Mouse (Mus musculus) left cerebral cortex, adult 11 months (tissue): ENCODE results near the gene Spon2.

Experiments used
- DNase-seq: peaks from one replicate; pipeline ENCODE4 v3.0.0; 2022; ENCODE audit warnings: low spot score

The Spon2 gene

DNA sequence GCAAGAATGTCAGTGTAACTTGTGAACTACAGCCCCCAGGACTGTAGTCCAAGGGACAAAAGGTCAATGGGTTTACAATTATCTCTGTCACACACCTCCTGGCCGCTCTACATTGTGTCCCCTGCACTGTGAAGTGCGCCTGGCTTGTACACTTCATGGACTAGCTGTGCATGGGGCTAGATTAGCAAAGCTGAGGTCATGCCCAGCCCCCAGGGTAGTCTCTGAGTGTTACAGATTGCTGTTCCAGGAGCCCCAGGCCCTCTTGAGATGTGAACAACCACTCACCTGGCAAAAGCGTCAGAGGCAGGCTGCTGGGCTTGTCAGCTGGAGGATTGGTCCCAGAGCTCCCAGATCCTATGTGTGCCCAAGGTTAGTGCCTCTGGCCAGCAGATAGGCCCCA lies 592 bp downstream of the Spon2 start:
- DNase-seq = no peak

- no peak for DNase-seq
Measured at GRCm38 (mm10) chr5:33214723-33215122, 3.5 kb downstream of the Spon2 start.

DNA sequence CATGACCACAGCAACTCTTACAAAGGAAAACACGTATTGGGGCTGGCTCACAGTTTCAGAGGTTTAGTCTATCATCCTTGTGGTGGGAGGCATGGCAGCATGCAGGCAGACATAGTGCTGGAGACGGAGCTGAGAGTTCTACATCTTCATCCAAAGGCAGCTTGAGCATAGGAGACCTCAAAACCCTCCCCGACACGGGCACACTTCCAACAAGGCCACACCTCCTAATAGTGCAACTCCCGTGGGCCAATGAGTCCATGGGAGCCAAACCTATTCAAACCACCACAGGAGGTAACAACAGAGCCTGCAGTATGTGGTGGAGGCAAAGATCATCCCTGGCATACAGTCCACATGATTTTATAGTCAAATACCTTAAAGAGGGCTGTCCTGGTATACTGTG lies 7.0 kb downstream of the Spon2 start:
- DNase-seq = no peak

- no peak for DNase-seq
Measured at GRCm38 (mm10) chr5:33210515-33210914, 7.7 kb downstream of the Spon2 start.

DNA sequence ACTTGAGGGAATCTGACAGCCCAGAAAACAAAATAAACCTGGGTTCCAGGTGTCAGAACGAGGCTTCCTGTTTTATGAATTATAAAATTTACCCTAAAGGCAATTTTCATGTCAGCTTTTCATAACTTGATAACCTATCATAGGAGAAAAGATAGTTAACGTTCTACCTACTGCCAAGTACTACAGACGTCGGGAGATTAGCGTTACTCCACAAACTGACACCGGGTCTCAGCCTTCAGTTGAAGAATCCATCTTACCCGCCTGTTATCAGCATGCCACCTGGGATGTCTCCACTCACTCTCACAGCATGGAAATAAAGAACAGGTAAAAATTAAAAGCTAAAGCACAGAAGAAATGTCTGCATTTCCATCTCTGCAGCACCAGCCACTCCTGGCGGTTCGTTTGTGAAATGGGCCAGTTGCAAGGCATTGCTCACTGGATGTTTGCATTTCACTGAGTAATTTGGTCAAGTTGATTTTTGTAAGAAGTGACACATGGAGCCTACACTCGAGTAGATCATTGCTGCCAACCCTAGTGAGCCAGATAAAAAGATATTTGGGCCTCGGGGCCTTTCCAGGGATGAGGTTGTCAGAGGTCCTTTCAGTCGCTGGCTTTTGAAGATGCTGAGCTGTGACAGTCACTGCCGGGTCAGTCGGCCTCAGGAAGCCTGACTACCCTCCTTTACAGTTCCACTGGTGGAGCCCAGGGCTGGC lies 9.6 kb downstream of the Spon2 start:
- no peak for DNase-seq

DNA sequence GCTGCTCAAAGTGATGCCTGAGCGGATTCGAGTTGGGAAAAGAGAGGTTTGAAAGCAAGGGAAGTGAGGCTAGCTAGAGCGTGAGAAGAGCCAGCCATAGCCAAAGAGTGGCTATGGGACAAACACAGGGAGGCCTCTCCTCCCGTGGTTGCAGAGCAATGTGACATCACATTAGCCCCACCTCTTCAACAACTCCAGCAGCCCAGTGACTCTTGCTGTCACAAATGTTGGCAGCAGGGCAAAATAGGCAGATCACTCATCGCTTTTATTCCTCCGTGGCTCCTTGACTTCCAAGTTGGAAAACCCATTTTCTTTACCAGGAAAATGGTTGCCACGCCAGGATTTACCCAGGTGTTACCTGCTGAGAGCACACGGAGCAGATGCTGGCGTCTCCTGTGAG lies 11.1 kb downstream of the Spon2 start:
- no peak for DNase-seq

- no peak for DNase-seq
Measured at GRCm38 (mm10) chr5:33206328-33206727, 11.9 kb downstream of the Spon2 start.

GRCm38 (mm10) chr5:33204284-33204683 lies 14.0 kb downstream of the Spon2 start:
- no peak for DNase-seq

DNA sequence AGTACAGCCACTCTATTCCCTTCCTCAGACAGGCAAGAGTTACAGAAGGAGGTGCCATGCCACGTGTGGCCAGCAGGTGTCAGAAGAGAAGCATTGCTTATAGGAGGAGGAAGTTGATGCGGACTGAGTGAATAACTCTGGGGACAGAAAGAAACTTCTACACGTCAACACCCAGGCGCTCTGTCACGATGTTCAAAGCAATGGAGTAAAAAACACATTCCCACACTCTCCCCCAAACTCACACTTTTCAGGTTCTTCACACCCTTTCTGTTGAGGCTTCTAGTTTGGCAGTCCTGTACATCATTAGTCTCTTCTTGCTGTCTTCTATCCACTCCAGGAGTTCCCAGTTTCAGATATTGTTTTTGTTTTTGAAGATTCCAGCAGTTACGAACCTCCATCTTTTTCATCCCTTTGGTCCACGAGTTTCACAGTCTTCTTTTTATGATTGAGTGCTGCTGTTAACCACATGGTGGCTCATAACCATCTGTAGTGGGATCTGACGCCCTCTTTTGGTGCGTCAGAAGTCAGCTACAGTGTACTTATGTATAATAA lies 14.5 kb downstream of the Spon2 start:
- DNase-seq = peak; percentile 54

DNA sequence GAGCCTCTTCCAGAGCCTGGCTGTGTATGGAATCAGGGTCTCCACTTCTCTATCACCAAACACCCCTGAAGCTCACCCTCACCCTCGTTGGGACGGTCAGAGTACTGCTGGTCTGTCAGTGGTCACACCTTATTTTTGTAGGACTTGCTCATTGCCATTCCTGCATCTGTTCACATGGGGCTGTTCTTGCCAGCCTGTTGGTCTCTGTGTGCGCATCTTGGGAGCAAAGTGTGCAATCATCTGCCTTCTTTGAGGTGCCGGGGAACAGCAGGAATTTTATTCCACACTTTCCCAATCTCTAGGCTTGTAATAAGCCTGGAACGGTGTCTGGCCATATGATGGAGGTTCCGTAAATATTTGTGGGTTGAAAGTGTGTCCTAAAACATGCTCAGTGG lies 15.1 kb downstream of the Spon2 start:
- no peak for DNase-seq

GRCm38 (mm10) chr5:33202516-33203170 lies 15.6 kb downstream of the Spon2 start:
- no peak for DNase-seq

DNA sequence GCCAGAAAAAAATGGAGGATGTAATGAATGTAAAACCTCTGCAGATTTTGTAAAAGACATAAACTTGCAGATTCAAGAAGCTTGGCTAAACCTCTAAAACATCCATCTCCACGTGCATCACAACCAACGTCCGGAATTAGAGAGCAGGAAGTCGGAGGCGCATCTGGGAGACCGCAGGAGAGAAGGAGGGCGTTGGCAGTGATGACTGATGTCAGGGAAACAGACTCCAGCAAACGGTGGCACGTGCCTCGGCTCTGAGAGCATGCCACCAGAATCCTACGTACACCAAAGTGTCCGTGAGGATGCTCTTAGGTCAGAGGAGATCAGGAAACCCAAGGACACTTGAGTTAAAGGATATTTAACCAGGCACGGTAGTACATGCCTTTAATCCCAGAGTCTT lies 16.6 kb downstream of the Spon2 start:
- DNase-seq = no peak

DNA sequence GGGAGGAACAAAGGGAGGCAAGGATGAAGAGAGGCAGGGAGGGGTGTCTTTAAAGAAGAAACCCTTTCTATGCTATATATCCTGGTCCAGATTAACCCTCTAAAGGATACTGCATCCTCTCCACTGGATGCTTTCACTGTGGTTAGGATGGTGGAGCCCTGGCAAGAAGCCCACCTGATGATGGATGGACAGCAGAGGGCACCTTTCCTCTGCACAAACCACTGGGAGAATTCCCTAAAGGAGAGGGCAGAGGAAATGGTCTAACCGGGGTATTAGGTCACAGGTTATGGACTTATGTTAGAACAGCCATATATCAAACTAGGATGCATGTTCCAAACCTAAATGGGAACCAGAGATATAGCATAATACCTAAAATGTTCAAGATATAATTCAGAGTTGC lies 18.2 kb downstream of the Spon2 start:
- no peak for DNase-seq

DNA sequence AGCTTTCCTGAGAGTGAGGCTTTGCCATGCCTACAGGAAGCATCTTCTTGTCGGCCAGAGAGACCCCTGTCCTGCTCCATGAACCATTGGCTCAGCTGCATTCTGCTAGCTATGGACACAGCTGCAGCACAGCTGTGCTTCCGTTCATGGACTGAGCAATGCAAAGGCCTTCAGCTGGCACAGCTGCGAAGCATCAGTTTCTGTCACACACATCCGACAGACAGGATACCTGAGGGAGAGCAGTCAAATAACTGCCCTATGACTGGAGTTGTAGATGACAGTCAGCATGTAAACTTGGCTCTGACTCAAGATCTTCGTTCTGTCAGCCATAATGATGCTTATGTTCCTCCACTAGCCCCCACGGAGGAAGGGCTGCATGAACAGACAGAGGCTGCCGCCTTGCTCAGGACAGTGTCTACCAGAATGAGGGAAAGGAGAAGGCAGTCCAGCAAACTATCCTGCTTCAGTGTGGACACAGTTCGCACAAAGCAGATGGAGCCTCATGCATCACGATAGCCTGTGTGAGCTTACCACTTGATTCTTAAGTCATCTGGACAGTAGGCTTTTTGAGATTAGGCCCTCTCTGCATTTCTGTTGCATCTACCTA lies 22.9 kb downstream of the Spon2 start:
- no peak for DNase-seq

DNA sequence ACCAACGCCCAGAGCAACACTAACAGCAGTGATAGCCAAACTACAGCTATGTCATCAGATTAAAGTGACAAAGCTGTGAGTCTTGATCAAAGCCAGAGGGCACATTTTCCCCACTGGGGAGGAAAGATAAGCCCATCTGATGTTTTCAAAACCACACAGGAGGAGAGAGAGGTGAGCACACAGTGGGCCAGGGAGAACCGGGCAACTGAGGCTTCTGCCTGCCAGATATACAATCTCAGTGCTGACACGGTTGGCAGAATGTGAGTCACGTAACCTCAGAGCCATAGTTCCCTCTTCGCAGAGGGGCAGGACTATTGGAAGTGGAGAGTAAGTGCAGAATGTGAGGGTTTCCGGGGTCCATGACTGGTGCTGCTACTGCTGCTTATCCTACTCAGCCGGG lies 24.7 kb downstream of the Spon2 start:
- DNase-seq = no peak
